Mouse (Mus musculus): ENCODE measurements around the gene Erbb2. TPM values are rescaled to one million over a fixed set of nuclear protein-coding genes. Genes with fewer than 3 reads are reported as not detected.

Gene Erbb2
- total and polyA plus RNA-seq, 2 experiments from 2014 or later, result 3.7 to 4.9 TPM

DNA sequence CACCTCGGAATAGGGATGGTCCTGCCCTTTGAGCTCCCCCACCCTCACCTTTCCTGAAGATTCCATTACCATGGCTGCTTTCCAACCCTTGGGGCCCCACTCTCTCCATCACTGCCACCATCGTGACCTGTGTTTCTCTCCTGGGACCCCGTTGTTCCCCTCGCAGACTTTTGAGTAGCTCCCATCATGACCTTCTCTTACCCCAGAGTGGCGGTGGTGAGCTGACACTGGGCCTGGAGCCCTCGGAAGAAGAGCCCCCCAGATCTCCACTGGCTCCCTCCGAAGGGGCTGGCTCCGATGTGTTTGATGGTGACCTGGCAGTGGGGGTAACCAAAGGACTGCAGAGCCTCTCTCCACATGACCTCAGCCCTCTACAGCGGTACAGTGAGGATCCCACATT, 23.5 kb downstream of the Erbb2 start:
- no peaks in the 10 kb centered on the region for H3K9me3 ChIP-seq (ENCODE audit: low read length)
- peaks cover 5% of the 10 kb centered on the region; the same call in 1 of the 2 replicates for H3K36me3 ChIP-seq (ENCODE audit: insufficient read depth)
- H3K27me3 ChIP-seq (ENCODE audit: insufficient read depth, low read length), result no peaks in the 10 kb centered on the region
- no peak for TF ChIP-seq CTCF (IDR thresholded peaks at IDR 0.05; ENCODE audit: low read depth)
- peaks cover 7% of the 10 kb centered on the region; the same call in 1 of the 2 replicates for H3K4me1 ChIP-seq (ENCODE audit: insufficient read depth)
- no peak overlapping the region for H3K4me2 ChIP-seq (ENCODE audit: low read depth)
- no peak overlapping the region for H3K9ac ChIP-seq
- no peak overlapping the region for H3K4me3 ChIP-seq (ENCODE audit: low read depth, low read length)
- WGBS, result 92% methylated on average over 8 of the region's 9 CpGs
- no peak overlapping the region for H3K27ac ChIP-seq (ENCODE audit: low read depth, low read length)
- no peak for DNase-seq
- ATAC-seq, result no peak

DNA sequence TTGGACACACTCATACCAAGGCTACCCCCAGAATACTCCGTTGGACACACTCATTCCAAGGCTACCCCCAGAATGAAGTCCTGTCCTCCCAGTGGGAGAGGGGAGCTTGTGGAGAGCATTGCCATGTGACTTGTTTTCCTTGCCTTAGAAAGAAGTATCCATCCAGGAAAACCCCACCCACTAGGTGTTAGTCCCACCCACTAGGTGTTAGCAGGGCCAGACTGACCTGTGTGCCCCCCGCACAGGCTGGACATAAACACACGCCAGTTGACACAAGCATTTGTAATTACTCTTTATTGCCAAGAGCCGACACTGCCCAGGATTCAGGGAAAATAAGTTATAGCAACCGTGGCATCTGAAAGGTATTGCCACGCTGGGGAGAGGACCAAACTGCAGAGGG, 25.2 kb downstream of the Erbb2 start:
- no peak for DNase-seq
- no peak for TF ChIP-seq CTCF (IDR thresholded peaks at IDR 0.05; ENCODE audit: low read depth)
- Histone ChIP-seq H3K4me1 (ENCODE audit: insufficient read depth) (peaks cover 7% of the 10 kb centered on the region; the same call in 1 of the 2 replicates), H3K9me3 (ENCODE audit: low read length) (no peaks in the 10 kb centered on the region), H3K9ac (no peak overlapping the region), H3K4me2 (ENCODE audit: low read depth) (peak overlapping the region; percentile 65; the same call in 1 of the 2 replicates), H3K36me3 (ENCODE audit: insufficient read depth) (peaks cover 5% of the 10 kb centered on the region; the same call in 1 of the 2 replicates), H3K27me3 (ENCODE audit: insufficient read depth, low read length) (no peaks in the 10 kb centered on the region), H3K27ac (ENCODE audit: low read depth, low read length) (no peak overlapping the region), H3K4me3 (ENCODE audit: low read depth, low read length) (no peak overlapping the region)
- WGBS, result 82% methylated on average over 6 of the region's 6 CpGs
- ATAC-seq, result no peak

DNA sequence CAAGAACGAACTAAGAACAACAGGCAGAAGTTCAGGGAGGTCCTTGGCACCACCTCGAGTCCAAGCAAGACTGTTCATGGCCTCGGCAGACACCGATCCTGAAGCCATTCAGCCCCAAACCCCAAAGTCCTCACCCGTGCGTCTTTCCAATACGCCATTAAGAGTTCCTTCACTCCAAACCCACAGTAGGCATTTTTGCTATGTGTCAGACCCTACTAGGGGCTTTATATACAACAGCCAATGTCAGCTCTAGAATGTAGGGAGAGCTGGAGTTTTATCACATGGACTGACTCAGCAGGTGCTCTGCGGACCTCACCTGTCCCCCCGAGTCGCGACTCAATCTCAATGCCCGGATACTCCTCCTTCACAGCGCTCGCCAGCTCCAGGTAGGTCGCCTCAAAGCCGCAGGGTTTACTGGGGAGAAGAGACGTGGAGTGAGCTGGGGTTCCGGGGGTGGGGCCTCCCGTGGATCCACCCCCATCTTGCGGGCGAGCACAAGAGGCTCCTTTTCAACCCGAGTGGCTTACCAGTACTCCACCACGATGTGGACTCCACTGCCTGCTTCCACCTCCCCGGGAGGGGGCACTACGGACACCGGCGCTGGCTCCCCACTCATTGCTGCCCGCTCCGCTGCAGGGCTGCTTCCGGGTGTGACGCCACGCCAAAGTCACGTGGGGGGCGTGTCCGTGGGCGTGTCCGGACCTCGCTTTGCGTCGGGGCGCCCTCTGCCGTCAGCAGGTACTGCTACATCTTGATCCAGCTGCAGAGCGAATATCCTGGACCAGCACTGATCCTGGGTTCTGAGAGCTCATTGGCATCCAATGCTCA, 26.3 kb downstream of the Erbb2 start, which contains the start of gene Mien1:
TSS of gene Mien1 (minus strand) at position 661 of the 828 bp plus-strand sequence.
- TF ChIP-seq CTCF (IDR thresholded peaks at IDR 0.05; ENCODE audit: low read depth), result peak; percentile 97
- 2% methylated on average over 43 of the region's 43 CpGs for WGBS
- H3K9ac ChIP-seq, result peak within 1 kb of the TSS; percentile 66

DNA sequence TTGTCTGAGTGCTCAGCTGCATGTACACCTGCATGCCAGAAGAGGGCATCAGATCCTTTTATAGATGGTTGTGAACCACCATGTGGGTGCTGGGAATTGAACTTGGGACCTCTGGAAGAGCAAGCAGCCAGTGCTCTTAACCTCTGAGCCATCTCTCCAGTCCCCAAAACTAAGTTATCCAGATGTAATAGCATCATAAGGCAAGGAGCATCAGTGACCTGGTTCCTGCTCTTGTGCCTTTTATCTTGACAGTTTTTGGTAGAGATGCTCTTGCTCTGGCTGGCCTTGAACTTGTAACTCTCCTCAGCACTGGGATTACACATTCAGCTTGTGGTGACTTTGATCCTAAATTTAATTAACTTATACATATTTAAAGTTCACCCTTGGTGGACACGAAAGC, 31.4 kb downstream of the Erbb2 start:
- Histone ChIP-seq H3K4me1 (ENCODE audit: insufficient read depth) (no peaks in the 10 kb centered on the region), H3K9ac (no peak overlapping the region), H3K4me2 (ENCODE audit: low read depth) (no peak overlapping the region), H3K27ac (ENCODE audit: low read depth, low read length) (no peak overlapping the region), H3K27me3 (ENCODE audit: insufficient read depth, low read length) (peaks cover 19% of the 10 kb centered on the region), H3K36me3 (ENCODE audit: insufficient read depth) (no peaks in the 10 kb centered on the region), H3K4me3 (ENCODE audit: low read depth, low read length) (no peak overlapping the region), H3K9me3 (ENCODE audit: low read length) (no peaks in the 10 kb centered on the region)
- 100% methylated on average over 1 of the region's 1 CpGs for WGBS
- DNase-seq (no peak), ATAC-seq (no peak)
- TF ChIP-seq CTCF (IDR thresholded peaks at IDR 0.05; ENCODE audit: low read depth), result no peak

More for the DNA sequence above, 26.3 kb downstream of the Erbb2 start, which contains the start of gene Mien1:
- Histone ChIP-seq H3K4me1 (ENCODE audit: insufficient read depth) (peaks cover 7% of the 10 kb centered on the region; the same call in 1 of the 2 replicates), H3K4me2 (ENCODE audit: low read depth) (peak within 1 kb of the TSS; percentile 65), H3K36me3 (ENCODE audit: insufficient read depth) (peaks cover 5% of the 10 kb centered on the region; the same call in 1 of the 2 replicates), H3K9me3 (ENCODE audit: low read length) (no peaks in the 10 kb centered on the region), H3K27me3 (ENCODE audit: insufficient read depth, low read length) (no peaks in the 10 kb centered on the region), H3K4me3 (ENCODE audit: low read depth, low read length) (peak within 1 kb of the TSS; percentile 73), H3K27ac (ENCODE audit: low read depth, low read length) (peak within 1 kb of the TSS; percentile 66)
- ATAC-seq (peak; percentile 96), DNase-seq (peak; percentile 97)

DNA sequence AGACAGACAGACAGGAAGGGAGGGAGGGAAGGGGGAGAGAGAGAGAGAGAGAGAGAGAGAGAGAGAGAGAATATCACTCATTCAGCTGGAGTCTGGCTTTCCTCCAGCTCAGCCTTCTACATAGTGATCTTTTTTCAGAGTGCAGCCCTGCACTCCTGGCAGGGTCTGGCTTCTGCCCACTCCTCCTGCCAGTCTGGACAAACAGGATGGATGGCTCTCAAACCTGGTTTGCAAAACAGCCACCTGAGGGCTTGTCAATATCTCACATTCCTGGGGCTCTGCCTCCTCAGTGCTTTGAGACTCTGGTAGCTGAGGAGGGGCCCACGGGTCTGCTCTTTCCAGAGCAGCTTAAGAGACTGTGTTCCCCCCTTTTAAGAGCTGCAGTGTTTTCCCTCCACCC, 33.0 kb downstream of the Erbb2 start:
- TF ChIP-seq CTCF (IDR thresholded peaks at IDR 0.05; ENCODE audit: low read depth), result no peak
- Histone ChIP-seq H3K27me3 (ENCODE audit: insufficient read depth, low read length) (peaks cover 19% of the 10 kb centered on the region), H3K9ac (no peak overlapping the region), H3K9me3 (ENCODE audit: low read length) (no peaks in the 10 kb centered on the region), H3K4me2 (ENCODE audit: low read depth) (no peak overlapping the region), H3K27ac (ENCODE audit: low read depth, low read length) (no peak overlapping the region), H3K4me3 (ENCODE audit: low read depth, low read length) (no peak overlapping the region), H3K4me1 (ENCODE audit: insufficient read depth) (no peaks in the 10 kb centered on the region), H3K36me3 (ENCODE audit: insufficient read depth) (no peaks in the 10 kb centered on the region)
- WGBS, result 50% methylated on average over 1 of the region's 1 CpGs
- DNase-seq (no peak), ATAC-seq (no peak)

DNA sequence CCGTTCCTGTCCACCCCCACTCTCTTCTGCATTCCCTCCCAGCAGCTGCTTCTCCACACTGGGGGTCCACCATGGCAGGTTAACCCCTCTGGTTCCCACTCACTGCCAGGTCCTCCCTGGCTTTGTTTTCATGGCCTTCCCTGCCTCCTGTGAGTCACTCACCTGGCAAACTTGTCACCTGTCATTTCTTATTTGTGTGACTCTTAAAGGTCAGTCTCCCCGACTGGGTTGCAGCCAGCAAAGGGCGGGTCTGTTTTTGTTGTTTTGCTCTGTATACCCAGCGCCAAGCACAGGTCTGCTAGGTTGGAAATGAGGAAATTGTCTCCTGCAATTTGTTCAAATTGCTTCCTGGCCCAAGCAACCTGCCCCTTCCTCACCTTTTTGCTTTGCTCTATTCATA, 33.4 kb downstream of the Erbb2 start:
- DNase-seq (no peak), ATAC-seq (no peak)
- TF ChIP-seq CTCF (IDR thresholded peaks at IDR 0.05; ENCODE audit: low read depth), result no peak
- peaks cover 19% of the 10 kb centered on the region for H3K27me3 ChIP-seq (ENCODE audit: insufficient read depth, low read length)
- H3K4me2 ChIP-seq (ENCODE audit: low read depth), result no peak overlapping the region
- no peaks in the 10 kb centered on the region for H3K9me3 ChIP-seq (ENCODE audit: low read length)
- no peaks in the 10 kb centered on the region for H3K36me3 ChIP-seq (ENCODE audit: insufficient read depth)
- H3K9ac ChIP-seq, result no peak overlapping the region
- H3K27ac ChIP-seq (ENCODE audit: low read depth, low read length), result no peak overlapping the region
- 68% methylated on average over 4 of the region's 4 CpGs for WGBS
- H3K4me1 ChIP-seq (ENCODE audit: insufficient read depth), result no peaks in the 10 kb centered on the region
- no peak overlapping the region for H3K4me3 ChIP-seq (ENCODE audit: low read depth, low read length)

DNA sequence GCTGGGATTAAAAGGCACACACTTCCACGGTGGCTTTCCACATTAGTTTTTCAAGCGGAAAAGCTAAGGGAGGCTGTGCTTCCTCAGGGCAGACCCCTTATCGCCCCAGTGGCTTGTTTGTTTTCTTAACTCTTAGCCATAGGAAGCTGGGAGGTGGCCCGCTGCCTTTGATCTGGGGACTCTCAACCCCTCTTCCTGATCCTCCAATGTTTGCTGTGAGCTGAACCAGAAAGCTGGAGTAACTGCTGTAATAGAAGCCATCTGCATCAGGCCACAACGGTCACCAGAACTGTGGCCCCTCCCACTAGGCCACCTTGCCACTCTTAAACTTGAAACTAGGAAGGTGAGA, 33.9 kb downstream of the Erbb2 start, which contains the start of gene Grb7:
TSS of gene Grb7 (plus strand) at position 182 of the 349 bp plus-strand sequence.
- no peak within 1 kb of the TSS for H3K9ac ChIP-seq
- peaks cover 19% of the 10 kb centered on the region for H3K27me3 ChIP-seq (ENCODE audit: insufficient read depth, low read length)
- no peak for TF ChIP-seq CTCF (IDR thresholded peaks at IDR 0.05; ENCODE audit: low read depth)
- ATAC-seq (no peak), DNase-seq (no peak)
- no peaks in the 10 kb centered on the region for H3K36me3 ChIP-seq (ENCODE audit: insufficient read depth)
- WGBS, result 19% methylated on average over 5 of the region's 5 CpGs
- no peaks in the 10 kb centered on the region for H3K4me1 ChIP-seq (ENCODE audit: insufficient read depth)
- H3K27ac ChIP-seq (ENCODE audit: low read depth, low read length), result no peak within 1 kb of the TSS
- H3K9me3 ChIP-seq (ENCODE audit: low read length), result no peaks in the 10 kb centered on the region
- peak within 1 kb of the TSS; percentile 1; the same call in 1 of the 2 replicates for H3K4me2 ChIP-seq (ENCODE audit: low read depth)
- H3K4me3 ChIP-seq (ENCODE audit: low read depth, low read length), result peak within 1 kb of the TSS; percentile 0; the same call in 1 of the 2 replicates
